Mouse (Mus musculus) lung, postnatal 0 days (tissue): Measurements from ENCODE around the gene Atxn7l1.

Experiments used
- CTCF ChIP-seq: IDR thresholded peaks from 2 replicates; pipeline ENCODE4 v1.5.1; 2016; ENCODE audit warnings: antibody characterized with exemption, mild to moderate bottlenecking
- EP300 ChIP-seq: IDR thresholded peaks from 2 replicates; pipeline ENCODE4 v1.6.1; 2016; ENCODE audit warnings: antibody characterized with exemption, mild to moderate bottlenecking, control low read depth

DNA sequence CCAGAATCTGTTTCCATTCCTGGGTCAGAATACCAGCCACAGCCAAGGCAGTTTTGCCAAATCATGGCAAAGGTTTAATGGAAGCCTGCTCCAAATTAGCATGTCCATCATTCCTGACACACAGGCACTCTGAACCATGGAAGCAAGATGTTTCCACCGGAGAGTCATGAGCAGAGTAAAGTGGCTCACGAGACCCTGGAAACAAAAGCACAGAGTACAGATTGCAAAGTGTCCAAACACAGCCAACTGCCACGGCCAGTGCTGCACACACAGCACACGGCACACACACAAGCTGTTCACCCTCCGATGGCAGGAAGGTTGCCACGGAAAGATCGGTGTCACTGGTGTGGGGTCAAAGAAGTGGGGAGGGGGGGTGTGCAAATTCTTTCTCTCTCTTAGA lies 18.8 kb upstream of the Atxn7l1 start:
- TF ChIP-seq CTCF (no peak), EP300 (no peak)
